Mouse (Mus musculus) heart, embryonic 14.5 days (tissue): ENCODE data around the gene Pou3f1. TPM values are rescaled to one million over a fixed set of nuclear protein-coding genes. Genes with fewer than 3 reads are reported as not detected.

Experiments used
- ATAC-seq: fragments of 200-750 bp; cut with Nextera tagmentation; 2 replicates; pipeline ENCODE4 v1.8.0; 2017; ENCODE audit warnings: low read depth, moderate TSS enrichment; ENCODE audit not compliant: insufficient number of reproducible peaks, insufficient read depth, low FRiP score
- H3K27ac ChIP-seq, 2 experiments: fragments of 200-500 bp in 1 of 2; fragments of 300-500 bp in 1 of 2; sonication (generic) in 1 of 2; replicated peaks in 1 of 2; 2 replicates each; pipeline ENCODE4 v1.5.1; 2012 to 2014; ENCODE audit warnings: low read depth in 2 of 2, low read length in 2 of 2, control low read depth in 1 of 2, mild to moderate bottlenecking in 1 of 2, mixed read lengths in 1 of 2; ENCODE audit not compliant: control insufficient read depth in 1 of 2, insufficient read depth in 1 of 2
- H3K27me3 ChIP-seq: fragments of 300-500 bp; sonication (generic); 2 replicates; pipeline ENCODE4 v1.6.1; 2014; ENCODE audit warnings: mild to moderate bottlenecking, low read length, control low read depth; ENCODE audit not compliant: control insufficient read depth, insufficient read depth
- H3K36me3 ChIP-seq: fragments of 300-500 bp; sonication (generic); 2 replicates; pipeline ENCODE4 v1.6.1; 2014; ENCODE audit warnings: mild to moderate bottlenecking, control low read depth, low read length, mixed read lengths; ENCODE audit not compliant: control insufficient read depth, insufficient read depth
- H3K4me1 ChIP-seq, 2 experiments: fragments of 200-500 bp in 1 of 2; fragments of 300-500 bp in 1 of 2; sonication (generic) in 1 of 2; 2 replicates each; pipeline ENCODE4 v1.6.1; 2012 to 2014; ENCODE audit warnings: low read length in 2 of 2, control low read depth in 1 of 2, mixed read lengths in 1 of 2; ENCODE audit not compliant: control insufficient read depth in 2 of 2, insufficient read depth in 2 of 2
- H3K4me2 ChIP-seq: fragments of 300-500 bp; sonication (generic); 2 replicates; pipeline ENCODE4 v1.6.1; 2014; ENCODE audit warnings: mild to moderate bottlenecking, low read length
- H3K4me3 ChIP-seq, 2 experiments: fragments of 200-500 bp in 1 of 2; fragments of 300-500 bp in 1 of 2; sonication (generic) in 1 of 2; 2 replicates each; pipeline ENCODE4 v1.5.1; 2012 to 2014; ENCODE audit warnings: low read length in 2 of 2, mild to moderate bottlenecking in 2 of 2, control low read depth in 1 of 2, low read depth in 1 of 2, moderate library complexity in 1 of 2; ENCODE audit not compliant: control insufficient read depth in 1 of 2, insufficient read depth in 1 of 2
- H3K9ac ChIP-seq: fragments of 300-500 bp; sonication (generic); 2 replicates; pipeline ENCODE4 v1.6.1; 2014; ENCODE audit warnings: mild to moderate bottlenecking, low read length
- H3K9me3 ChIP-seq: fragments of 300-500 bp; sonication (generic); 2 replicates; pipeline ENCODE4 v1.6.1; 2016; ENCODE audit warnings: low read length, control low read depth; ENCODE audit not compliant: control insufficient read depth
- WGBS: fragments of 180-500 bp; shearing (Covaris S2); extraction: QIAGEN DNeasy Blood & Tissue Kit; methylation state at CpG from one replicate; pipeline ENCODE4 v1.1.7; 2014; 5-methylcytosine and 5-hydroxymethylcytosine counted together
- polyA plus RNA-seq: library from polyadenylated mRNA; unstranded; fragments of >200 nt; fragmentation: Nextera tagmentation; extraction: Ambion mirVana; gene quantifications from 2 replicates; pipeline ENCODE4 v1.2.1, GENCODE M21; 2014

The Pou3f1 gene
- polyA plus RNA-seq, 1 experiment from 2014 or later, result 0.19 TPM

DNA sequence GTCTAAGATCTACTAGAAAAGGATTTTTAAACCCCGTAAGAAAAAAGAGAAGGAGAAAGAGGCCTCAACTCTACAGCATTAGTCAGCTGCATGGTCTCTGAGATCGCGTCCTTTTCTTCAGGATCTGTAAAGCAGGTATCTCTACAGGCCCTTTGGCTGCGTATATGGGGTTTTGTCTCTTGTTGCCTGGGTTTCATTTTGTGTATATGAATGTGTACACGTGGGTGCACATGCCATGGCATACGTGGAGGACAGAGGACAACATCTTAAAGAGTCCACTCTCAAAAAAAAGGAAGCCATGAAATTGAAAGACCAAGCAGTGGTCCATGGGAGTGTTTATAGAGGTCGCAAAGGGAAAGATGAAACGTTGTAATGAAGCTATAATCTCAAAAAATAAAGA, 34.8 kb downstream of the Pou3f1 start:
- WGBS, result 71% methylated on average over 8 of the region's 8 CpGs
- 0 out of 2 replicates have a peak overlapping the region, but pooled peaks have one; percentile 8 for H3K4me2 ChIP-seq

DNA sequence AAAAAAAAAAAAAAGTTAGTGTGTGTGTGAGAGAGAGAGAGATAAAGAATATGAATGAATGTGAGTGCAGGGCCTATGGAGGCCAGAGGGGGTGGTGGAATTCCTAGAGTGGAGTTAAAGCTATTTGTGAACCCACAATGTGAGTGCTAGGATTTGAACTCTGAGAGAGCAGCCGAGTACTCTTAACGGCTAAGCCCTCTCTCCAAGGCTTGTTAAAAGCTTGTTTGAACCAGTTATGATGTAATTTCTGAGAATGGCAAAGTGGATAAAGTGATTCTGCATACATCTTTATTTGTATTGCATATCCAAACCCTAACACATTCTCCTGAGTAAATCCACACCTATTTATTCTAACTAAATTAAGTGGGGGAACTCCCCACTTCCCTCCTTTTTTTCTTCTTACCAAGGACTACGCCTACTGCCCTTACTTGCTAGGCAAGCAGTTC, 35.8 kb downstream of the Pou3f1 start:
- no peak for ATAC-seq
- Histone ChIP-seq H3K27me3 (no peaks in the 10 kb centered on the region), H3K4me1 (peaks cover 2 to 18% of the 10 kb centered on the region in 2 experiments; a peak in 3 of 4 replicates), H3K9ac (peak overlapping the region; percentile 93), H3K9me3 (no peaks in the 10 kb centered on the region), H3K27ac (no peak overlapping the region), H3K36me3 (peaks cover 21% of the 10 kb centered on the region; the same call in 1 of the 2 replicates), H3K4me2 (peak overlapping the region; percentile 86), H3K4me3 (peak overlapping the region; percentile 83 to 85; a peak in 3 of 4 replicates)
- 56% methylated on average over 3 of the region's 3 CpGs for WGBS

More for the DNA sequence above, 34.8 kb downstream of the Pou3f1 start:
- ATAC-seq, result no peak
- no peak overlapping the region for H3K4me3 ChIP-seq
- no peaks in the 10 kb centered on the region for H3K27me3 ChIP-seq
- H3K9me3 ChIP-seq, result no peaks in the 10 kb centered on the region
- H3K36me3 ChIP-seq, result peaks cover 23% of the 10 kb centered on the region; the same call in 1 of the 2 replicates
- peaks cover 2 to 18% of the 10 kb centered on the region in 2 experiments; a peak in 3 of 4 replicates for H3K4me1 ChIP-seq
- peak overlapping the region in 1 of 2 experiments; percentile 41; a peak in 2 of 4 replicates for H3K27ac ChIP-seq
- H3K9ac ChIP-seq, result 0 out of 2 replicates have a peak overlapping the region, but pooled peaks have one; percentile 1

DNA sequence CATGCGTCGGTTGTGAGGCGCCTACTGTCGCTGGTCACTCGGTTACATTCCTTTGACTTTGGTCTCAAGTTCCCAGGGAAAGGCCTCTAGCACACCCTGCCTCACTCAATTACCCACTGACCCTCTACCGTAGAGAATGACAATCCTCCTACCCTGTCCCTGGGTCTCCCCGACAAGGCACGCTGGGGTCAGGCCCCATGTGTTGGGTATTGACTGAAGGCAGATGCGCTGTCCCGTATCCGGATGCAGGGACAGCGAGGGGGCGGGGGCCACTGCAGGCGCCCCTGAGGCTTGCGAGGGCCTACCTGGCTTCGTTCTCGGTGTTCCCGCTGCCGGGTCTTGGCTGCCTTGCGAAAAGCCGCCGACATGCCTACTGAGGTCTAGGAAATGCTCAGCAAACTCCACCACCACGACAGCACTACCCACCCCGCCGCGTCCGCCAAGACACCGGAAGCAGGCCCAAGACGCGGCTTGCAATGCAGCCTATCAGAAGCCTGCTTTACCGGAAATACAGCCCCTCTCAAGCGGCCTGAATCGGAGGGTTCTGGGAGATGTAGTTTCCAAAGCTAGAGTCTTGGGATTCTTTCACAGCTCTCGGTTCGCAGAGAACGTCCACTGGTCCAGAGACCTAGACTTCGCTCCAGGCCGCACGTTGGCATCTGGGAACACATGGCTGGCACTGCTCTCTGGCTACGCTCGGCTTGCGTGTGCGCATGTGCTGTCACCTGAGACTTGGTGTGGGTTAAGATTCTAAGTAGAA, 36.7 kb downstream of the Pou3f1 start, which contains the start of gene Utp11:
Gene Utp11, minus strand, starts transcription at position 466 of the 760 bp plus-strand sequence.
- under 1% methylated on average over 43 of the region's 43 CpGs for WGBS

DNA sequence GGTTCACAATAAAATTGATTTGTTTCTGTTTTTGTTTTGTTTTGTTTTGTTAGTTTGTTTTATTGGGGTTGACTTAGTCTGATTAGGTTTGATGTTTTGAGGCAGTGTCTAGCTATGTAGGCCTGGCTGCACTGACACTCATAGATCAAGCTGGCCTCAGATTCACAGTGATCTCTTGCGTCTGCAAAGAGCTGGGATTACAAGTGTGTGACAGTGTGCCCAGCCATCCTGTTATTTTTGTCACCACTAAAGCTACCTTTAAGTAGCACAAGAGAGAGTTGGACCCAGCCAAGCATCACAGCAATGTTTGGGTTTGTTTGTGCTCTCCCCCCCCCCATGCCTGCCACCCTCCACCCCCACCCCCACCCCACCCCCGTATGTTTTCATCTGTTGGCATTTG, 38.0 kb downstream of the Pou3f1 start:
- peaks cover 4% of the 10 kb centered on the region; the same call in 1 of the 2 replicates for H3K36me3 ChIP-seq
- no peak overlapping the region for H3K4me3 ChIP-seq
- no peak for ATAC-seq
- H3K4me2 ChIP-seq, result no peak overlapping the region
- peaks cover 2 to 19% of the 10 kb centered on the region in 2 experiments; a peak in 3 of 4 replicates for H3K4me1 ChIP-seq
- H3K27me3 ChIP-seq, result no peaks in the 10 kb centered on the region
- H3K9me3 ChIP-seq, result no peaks in the 10 kb centered on the region
- WGBS, result 67% methylated on average over 2 of the region's 2 CpGs
- H3K27ac ChIP-seq, result no peak overlapping the region
- no peak overlapping the region for H3K9ac ChIP-seq

More for the DNA sequence above, 36.7 kb downstream of the Pou3f1 start, which contains the start of gene Utp11:
- Histone ChIP-seq H3K27me3 (no peaks in the 10 kb centered on the region), H3K4me3 (peak within 1 kb of the TSS; percentile 83 to 85), H3K9ac (peak within 1 kb of the TSS; percentile 93), H3K36me3 (peaks cover 12% of the 10 kb centered on the region; the same call in 1 of the 2 replicates), H3K4me1 (peaks cover 2 to 18% of the 10 kb centered on the region in 2 experiments; a peak in 3 of 4 replicates), H3K4me2 (peak within 1 kb of the TSS; percentile 86), H3K27ac (peak within 1 kb of the TSS; percentile 28 to 75), H3K9me3 (no peaks in the 10 kb centered on the region)
- peak; percentile 89 for ATAC-seq

DNA sequence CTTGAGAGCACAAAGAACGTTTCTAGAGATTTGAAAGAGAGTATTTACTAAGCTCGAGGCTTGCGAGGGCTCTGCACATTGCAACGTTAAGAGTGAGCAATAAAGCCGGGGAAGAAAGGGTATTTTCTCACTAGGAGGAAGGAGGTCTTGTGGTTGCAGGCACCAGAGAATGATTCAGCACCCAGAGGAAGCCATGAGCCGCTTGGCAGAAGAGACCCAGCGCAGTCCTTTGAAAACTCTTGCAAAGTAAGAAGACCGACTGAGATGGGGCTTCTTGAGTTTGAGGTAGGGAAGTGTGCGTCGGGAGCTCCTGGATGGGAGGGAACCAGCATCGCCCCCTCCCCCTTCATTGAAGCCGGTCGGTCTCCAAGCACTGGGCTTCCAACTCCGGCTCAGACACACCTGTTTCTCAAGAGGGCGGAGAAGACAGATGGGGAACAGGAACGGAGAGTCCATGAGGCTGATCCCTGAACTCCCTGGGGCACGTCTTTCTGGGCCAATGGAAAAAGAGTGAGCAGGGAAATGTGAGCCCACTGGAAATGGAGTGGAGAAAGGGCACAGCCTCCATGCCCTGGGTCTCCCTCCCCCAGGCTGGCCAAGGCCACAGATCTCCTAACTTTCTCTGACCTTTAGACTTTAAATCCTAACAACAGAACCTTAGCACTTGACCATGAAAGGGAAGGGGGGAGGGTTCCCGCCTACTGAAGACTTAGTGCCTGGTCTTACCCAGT, 39.3 kb downstream of the Pou3f1 start:
- H3K4me1 ChIP-seq, result peaks cover 5 to 24% of the 10 kb centered on the region in 2 experiments; a peak in 3 of 4 replicates
- no peaks in the 10 kb centered on the region for H3K9me3 ChIP-seq
- no peaks in the 10 kb centered on the region for H3K27me3 ChIP-seq
- H3K27ac ChIP-seq, result no peak overlapping the region
- no peak overlapping the region for H3K9ac ChIP-seq
- no peaks in the 10 kb centered on the region for H3K36me3 ChIP-seq
- no peak overlapping the region for H3K4me2 ChIP-seq
- WGBS, result 19% methylated on average over 18 of the region's 18 CpGs
- no peak overlapping the region for H3K4me3 ChIP-seq
- ATAC-seq, result no peak

DNA sequence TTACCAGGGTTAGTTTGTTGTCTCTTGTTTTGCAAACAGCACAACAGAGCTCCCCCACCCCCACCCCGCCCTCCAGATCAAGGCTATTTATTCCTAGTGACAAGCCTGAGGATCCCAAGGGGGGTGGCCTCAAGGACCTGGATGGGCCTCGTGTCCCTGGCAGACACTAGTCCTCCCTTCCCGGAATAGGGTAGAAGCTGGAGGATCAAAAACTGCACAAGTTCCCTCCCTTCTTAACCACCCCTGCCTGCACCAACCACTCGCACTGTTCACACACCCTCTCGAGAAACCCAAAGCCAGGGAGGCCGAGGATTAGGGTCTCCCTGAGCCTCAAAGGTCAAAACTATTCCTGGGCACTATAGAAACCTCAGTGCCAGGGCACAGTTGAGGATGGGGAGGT, 43.2 kb downstream of the Pou3f1 start:
- H3K4me2 ChIP-seq, result peak overlapping the region; percentile 84
- peak overlapping the region; percentile 70 to 76 for H3K4me3 ChIP-seq
- peaks cover 24 to 40% of the 10 kb centered on the region in 2 experiments for H3K4me1 ChIP-seq
- H3K36me3 ChIP-seq, result no peaks in the 10 kb centered on the region
- H3K27me3 ChIP-seq, result no peaks in the 10 kb centered on the region
- no peak overlapping the region for H3K27ac ChIP-seq
- WGBS, result 19% methylated on average over 6 of the region's 6 CpGs
- no peak for ATAC-seq
- H3K9me3 ChIP-seq, result no peaks in the 10 kb centered on the region
- H3K9ac ChIP-seq, result peak overlapping the region; percentile 90; the same call in 1 of the 2 replicates

DNA sequence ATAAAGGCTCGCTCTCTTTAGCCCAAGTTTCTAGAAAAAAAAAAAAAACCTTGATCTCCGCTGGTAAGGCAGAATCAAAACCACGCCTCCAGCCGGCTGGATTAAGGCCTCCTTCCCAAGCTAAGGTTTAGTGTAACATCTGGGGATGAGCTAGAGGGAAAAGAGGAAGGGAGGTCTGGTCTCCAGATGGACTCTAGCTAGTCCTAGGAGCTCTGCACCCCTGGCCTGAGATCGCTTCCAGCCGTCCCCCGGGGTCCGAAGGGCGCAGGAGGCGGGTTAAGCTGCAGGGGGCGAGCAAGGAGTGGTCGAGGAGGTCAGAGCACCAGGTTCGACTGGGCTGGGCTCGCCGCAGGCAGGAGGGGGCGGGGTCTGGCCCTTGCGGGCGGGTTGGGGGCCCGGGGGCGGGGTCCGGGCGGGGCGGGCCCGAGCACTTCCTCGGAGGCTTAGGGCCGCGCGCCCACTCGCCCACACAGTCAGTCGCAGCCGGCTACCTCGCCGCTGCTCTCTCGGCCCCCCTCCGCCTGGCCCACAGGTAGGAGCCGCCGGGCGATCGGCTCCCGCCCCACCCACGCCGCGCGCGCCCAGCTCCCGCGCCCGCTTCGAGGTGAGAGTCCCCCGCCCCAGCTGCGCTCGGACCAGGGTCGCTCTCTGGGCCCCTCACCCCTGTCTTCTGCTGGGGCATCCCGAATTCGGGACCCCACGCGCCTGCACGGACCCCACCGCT, 43.8 kb downstream of the Pou3f1 start, which contains the start of gene Fhl3:
Gene Fhl3, plus strand, starts transcription at position 454 of the 724 bp plus-strand sequence.
- no peaks in the 10 kb centered on the region for H3K9me3 ChIP-seq
- peak; percentile 71 for ATAC-seq
- H3K9ac ChIP-seq, result peak within 1 kb of the TSS; percentile 90
- peak within 1 kb of the TSS; percentile 50 to 74 for H3K27ac ChIP-seq
- peak within 1 kb of the TSS; percentile 70 to 76 for H3K4me3 ChIP-seq
- peak within 1 kb of the TSS; percentile 84 for H3K4me2 ChIP-seq
- H3K27me3 ChIP-seq, result no peaks in the 10 kb centered on the region
- under 1% methylated on average over 53 of the region's 59 CpGs for WGBS
- H3K36me3 ChIP-seq, result peaks cover under 1% of the 10 kb centered on the region; the same call in 1 of the 2 replicates
- peaks cover 29 to 46% of the 10 kb centered on the region in 2 experiments for H3K4me1 ChIP-seq
